Mouse (Mus musculus) megakaryocyte-erythroid progenitor cell, adult 5-6 weeks (primary cell): ENCODE measurements around the gene Ttc27. TPM values are rescaled to one million over a fixed set of nuclear protein-coding genes. Genes with fewer than 3 reads are reported as not detected.
"Not testable (repeated sequence)": the region's sequence is repeated elsewhere in the genome, so short reads cannot be mapped to it uniquely, and the experiment has no call there.

Experiments used
- ATAC-seq: replicated peaks from 2 replicates; pipeline ENCODE4 v1.8.0; 2016; ENCODE audit warnings: mild to moderate bottlenecking, inconsistent platforms; ENCODE audit not compliant: severe bottlenecking, poor library complexity, low FRiP score, low TSS enrichment
- total RNA-seq, 2 experiments: library from RNA; stranded (forward) in 1 of 2; stranded (reverse) in 1 of 2; fragments of 200-1000, 215-1000 nt in 1 of 2; fragments of >200 nt in 1 of 2; fragmentation: Nextera tagmentation in 1 of 2; gene quantifications; 2 replicates each; pipeline ENCODE4 v1.2.3; 2014 to 2017

Gene Ttc27
- 65.9 and 82.0 TPM in 2 replicates for total RNA-seq (2014; fragmentation: Nextera tagmentation)
- 50.6 and 77.5 TPM in 2 replicates for total RNA-seq (2017)

- peak; percentile 95 for ATAC-seq
Observed at GRCm38 (mm10) chr17:74717618-74718151, at the start of gene Ttc27. Gene Ttc27, plus strand, starts transcription at chr17:74717732.

- ATAC-seq = no peak
Observed at GRCm38 (mm10) chr17:74668010-74668409, 49.5 kb upstream of the Ttc27 start.

- no peak for ATAC-seq
Observed at GRCm38 (mm10) chr17:74670031-74670430, 47.5 kb upstream of the Ttc27 start.

- ATAC-seq = no peak
Observed at GRCm38 (mm10) chr17:74672446-74672845, 45.1 kb upstream of the Ttc27 start.

GRCm38 (mm10) chr17:74673251-74673650 lies 44.3 kb upstream of the Ttc27 start:
- ATAC-seq = peak; percentile 84

- ATAC-seq = no peak
Observed at GRCm38 (mm10) chr17:74678061-74678460, 39.5 kb upstream of the Ttc27 start.

- no peak for ATAC-seq
Observed at GRCm38 (mm10) chr17:74684927-74685326, 32.6 kb upstream of the Ttc27 start.

GRCm38 (mm10) chr17:74688555-74688954 lies 29.0 kb upstream of the Ttc27 start:
- ATAC-seq = no peak

GRCm38 (mm10) chr17:74689406-74689805 lies 28.1 kb upstream of the Ttc27 start:
- no peak for ATAC-seq

GRCm38 (mm10) chr17:74701661-74702060 lies 15.9 kb upstream of the Ttc27 start:
- ATAC-seq = not testable (repeated sequence)

GRCm38 (mm10) chr17:74705480-74705879 lies 12.1 kb upstream of the Ttc27 start:
- ATAC-seq = 0 out of 2 replicates have a peak, but pooled peaks have one; percentile 29

- no peak for ATAC-seq
Observed at GRCm38 (mm10) chr17:74706593-74706992, 10.9 kb upstream of the Ttc27 start.

GRCm38 (mm10) chr17:74707637-74708152 lies 9.8 kb upstream of the Ttc27 start:
- ATAC-seq = no peak

- ATAC-seq = no peak
Observed at GRCm38 (mm10) chr17:74710731-74711130, 6.8 kb upstream of the Ttc27 start.

GRCm38 (mm10) chr17:74711627-74712026 lies 5.9 kb upstream of the Ttc27 start:
- peak; percentile 76 for ATAC-seq

GRCm38 (mm10) chr17:74715128-74715527 lies 2.4 kb upstream of the Ttc27 start:
- ATAC-seq = no peak

GRCm38 (mm10) chr17:74715724-74716123 lies 1.8 kb upstream of the Ttc27 start:
- ATAC-seq = no peak

GRCm38 (mm10) chr17:74716643-74717042 lies 889 bp upstream of the Ttc27 start:
- ATAC-seq = no peak

- ATAC-seq = peak; percentile 17
Observed at GRCm38 (mm10) chr17:74717091-74717617, 378 bp upstream of the Ttc27 start.

GRCm38 (mm10) chr17:74732872-74733271 lies 15.3 kb downstream of the Ttc27 start:
- ATAC-seq = peak; percentile 52; the same call in 1 of the 2 replicates

GRCm38 (mm10) chr17:74735392-74735791 lies 17.9 kb downstream of the Ttc27 start:
- peak; percentile 78 for ATAC-seq
